23 mouse cellular contexts compared by ENCODE assay signal in the genomic region with DNA sequence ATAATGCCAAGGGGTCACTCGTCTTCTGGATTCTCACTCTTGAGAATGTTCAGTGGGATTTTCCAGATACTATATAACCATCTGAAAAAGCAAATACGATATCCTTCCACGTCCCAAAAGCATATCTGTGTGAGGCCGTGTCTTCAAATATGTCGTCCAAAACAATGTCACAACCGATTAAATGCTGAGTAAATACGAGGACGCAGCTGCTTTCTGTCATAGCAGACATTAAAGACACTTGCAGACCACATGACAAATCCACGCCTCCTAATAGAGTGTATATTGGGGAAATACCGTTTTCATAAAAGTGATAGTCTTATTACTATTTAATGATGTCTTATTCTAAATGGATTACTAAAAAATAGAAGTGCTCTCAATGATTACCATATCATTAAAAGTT.
"Had no signal": no experiment of that assay in that cellular context is flagged by ENCODE, and none has a peak within 500 bp of the region (broad histone marks: within the 10 kb centered on the region; RNA-seq: fewer than 3 reads in every experiment).

No protein-coding gene starts in this region.

- DNase-seq: kidney, adult 18-20 months; kidney, postnatal 25 days; layer of hippocampus, adult 9-11 months; liver; lung, adult 18-20 months; right cerebral cortex, adult 18-20 months; right cerebral cortex, postnatal 14 days; right cerebral cortex, postnatal 4 days; thymus, adult 18-20 months; thymus, postnatal 36 days had no signal

- H3K36me3 ChIP-seq: limb, embryonic 10.5 days; limb, embryonic 13.5 days; liver, embryonic 12.5 days; liver, embryonic 15.5 days; midbrain, embryonic 12.5 days; midbrain, embryonic 15.5 days; neural tube, embryonic 12.5 days; neural tube, embryonic 15.5 days; stomach, embryonic 15.5 days had no signal

- H3K9ac ChIP-seq: limb, embryonic 13.5 days; liver, embryonic 12.5 days; liver, embryonic 15.5 days; midbrain, embryonic 12.5 days; midbrain, embryonic 15.5 days; neural tube, embryonic 12.5 days; neural tube, embryonic 15.5 days; stomach, embryonic 15.5 days had no signal

- H3K4me1 ChIP-seq: midbrain, embryonic 12.5 days; midbrain, embryonic 15.5 days; neural tube, embryonic 12.5 days had no signal

- H3K27ac ChIP-seq: hindbrain, postnatal 0 days; layer of hippocampus, adult 2 months; limb, embryonic 10.5 days; limb, embryonic 13.5 days; liver, embryonic 12.5 days; liver, embryonic 15.5 days; midbrain, embryonic 12.5 days; midbrain, embryonic 15.5 days; neural tube, embryonic 12.5 days; neural tube, embryonic 15.5 days; stomach, embryonic 15.5 days had no signal

- H3K4me2 ChIP-seq: limb, embryonic 13.5 days; liver, embryonic 12.5 days; liver, embryonic 15.5 days; midbrain, embryonic 12.5 days; midbrain, embryonic 15.5 days; neural tube, embryonic 12.5 days; neural tube, embryonic 15.5 days; stomach, embryonic 15.5 days had no signal

- H3K4me3 ChIP-seq: layer of hippocampus, adult 2 months; limb, embryonic 10.5 days; limb, embryonic 13.5 days; liver, embryonic 12.5 days; liver, embryonic 15.5 days; midbrain, embryonic 12.5 days; midbrain, embryonic 15.5 days; neural tube, embryonic 12.5 days; neural tube, embryonic 15.5 days; stomach, embryonic 15.5 days had no signal

- ATAC-seq: hindbrain, postnatal 0 days; inflammation-experienced regulatory T-cells, adult 6 months; intestine, embryonic 16.5 days; liver, embryonic 12.5 days; midbrain, embryonic 15.5 days had no signal

- H3K27me3 ChIP-seq: limb, embryonic 13.5 days; liver, embryonic 12.5 days; liver, embryonic 15.5 days; midbrain, embryonic 12.5 days; midbrain, embryonic 15.5 days; neural tube, embryonic 12.5 days; neural tube, embryonic 15.5 days; stomach, embryonic 15.5 days had no signal

- H3K9me3 ChIP-seq: limb, embryonic 10.5 days; limb, embryonic 13.5 days; liver, embryonic 12.5 days; liver, embryonic 15.5 days; midbrain, embryonic 12.5 days; midbrain, embryonic 15.5 days; neural tube, embryonic 12.5 days; neural tube, embryonic 15.5 days; stomach, embryonic 15.5 days had no signal
